Mouse (Mus musculus) thymus, adult 2 months (tissue): ENCODE data around the gene Taf8.

Experiments used
- CTCF ChIP-seq: fragments of 200-500 bp; IDR thresholded peaks from 2 replicates; pipeline ENCODE4 v1.5.1; 2012; ENCODE audit warnings: mild to moderate bottlenecking, control low read depth, low read length, moderate library complexity, borderline replicate concordance; ENCODE audit not compliant: control insufficient read depth, poor library complexity, insufficient read depth; ENCODE audit errors: extremely low read depth
- POLR2A ChIP-seq: fragments of 200-500 bp; IDR thresholded peaks from 2 replicates; pipeline ENCODE4 v1.6.1; 2012; ENCODE audit warnings: mild to moderate bottlenecking, low read length, control low read depth, moderate library complexity; ENCODE audit not compliant: control insufficient read depth, poor library complexity, insufficient read depth; ENCODE audit errors: extremely low read depth

DNA sequence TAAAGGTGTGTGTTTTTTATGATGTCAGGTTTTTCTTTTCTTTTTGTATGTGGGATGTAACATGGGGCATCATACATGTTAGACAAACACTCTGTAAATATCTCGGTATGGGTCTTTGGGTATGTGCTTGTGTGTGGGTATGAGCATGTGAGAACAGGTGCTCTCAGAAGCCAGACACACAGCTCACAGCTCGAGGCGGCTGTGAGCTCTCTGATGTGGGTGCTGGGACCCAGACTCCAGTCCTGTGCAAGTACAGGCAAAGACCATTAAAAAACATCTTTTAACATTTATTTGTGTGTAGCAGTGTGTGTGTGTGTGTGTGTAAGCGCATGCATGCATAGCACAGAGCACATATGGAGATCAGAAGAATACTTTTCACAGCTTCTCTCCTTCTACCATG is 37.0 kb upstream of the Taf8 start:
- TF ChIP-seq CTCF (no peak), POLR2A (no peak)
